Mouse (Mus musculus) liver, postnatal 0 days (tissue): Measurements from ENCODE around the gene Mrps18a.

Experiments
- CTCF ChIP-seq: sonication (generic); IDR thresholded peaks from 2 replicates; pipeline ENCODE4 v1.5.1; 2016; ENCODE audit warnings: antibody characterized with exemption, low read depth
- EP300 ChIP-seq: IDR thresholded peaks from 2 replicates; pipeline ENCODE4 v1.6.1; 2016; ENCODE audit warnings: antibody characterized with exemption, low read depth, mild to moderate bottlenecking

- TF ChIP-seq CTCF (no peak), EP300 (no peak)
These were observed 26.7 kb upstream of the Mrps18a start for GRCm38 (mm10) chr17:46084091-46084501.
